Mouse (Mus musculus) midbrain, embryonic 15.5 days (tissue): Measurements from ENCODE around the gene Rnf166. TPM values are rescaled to one million over a fixed set of nuclear protein-coding genes. Genes with fewer than 3 reads are reported as not detected.

Experiments used
- ATAC-seq: fragments of 200-750 bp; cut with Nextera tagmentation; replicated peaks from 2 replicates; pipeline ENCODE4 v1.8.0; 2017; ENCODE audit warnings: moderate TSS enrichment
- H3K27ac ChIP-seq: fragments of 300-500 bp; sonication (generic); 2 replicates; pipeline ENCODE4 v1.5.1; 2015; ENCODE audit warnings: mild to moderate bottlenecking, inconsistent platforms
- H3K27me3 ChIP-seq: fragments of 300-500 bp; sonication (generic); replicated peaks from 2 replicates; pipeline ENCODE4 v1.6.1; 2015; ENCODE audit warnings: inconsistent platforms
- H3K36me3 ChIP-seq: fragments of 300-500 bp; sonication (generic); replicated peaks from 2 replicates; pipeline ENCODE4 v1.6.1; 2015; ENCODE audit warnings: inconsistent platforms
- H3K4me1 ChIP-seq: fragments of 300-500 bp; sonication (generic); 2 replicates; pipeline ENCODE4 v1.6.1; 2015; ENCODE audit warnings: inconsistent platforms
- H3K4me2 ChIP-seq: fragments of 300-500 bp; sonication (generic); 2 replicates; pipeline ENCODE4 v1.6.1; 2015; ENCODE audit warnings: inconsistent platforms, mild to moderate bottlenecking, moderate library complexity
- H3K4me3 ChIP-seq: fragments of 300-500 bp; sonication (generic); 2 replicates; pipeline ENCODE4 v1.5.1; 2015; ENCODE audit warnings: mild to moderate bottlenecking, inconsistent platforms
- H3K9ac ChIP-seq: fragments of 300-500 bp; sonication (generic); 2 replicates; pipeline ENCODE4 v1.6.1; 2015; ENCODE audit warnings: mild to moderate bottlenecking, inconsistent platforms
- H3K9me3 ChIP-seq: fragments of 300-500 bp; sonication (generic); 2 replicates; pipeline ENCODE4 v1.6.1; 2016; ENCODE audit warnings: inconsistent platforms
- WGBS: fragments of 180-500 bp; shearing (Covaris S2); methylation state at CpG from one replicate; pipeline ENCODE4 v1.1.7; 2015; ENCODE audit warnings: mixed read lengths; 5-methylcytosine and 5-hydroxymethylcytosine counted together
- polyA plus RNA-seq: library from polyadenylated mRNA; unstranded; fragments of >200 nt; fragmentation: Nextera tagmentation; extraction: Ambion mirVana; gene quantifications from 2 replicates; pipeline ENCODE4 v1.2.1, GENCODE M21; 2015

Gene Rnf166
- polyA plus RNA-seq, 1 experiment from 2014 or later = 34.3 TPM

GRCm38 (mm10) chr8:122497016-122497734 lies 21.3 kb upstream of the Rnf166 start:
- WGBS = 85% methylated on average over 12 of the region's 12 CpGs
- H3K9me3 ChIP-seq = no peaks in the 10 kb centered on the region
- H3K4me3 ChIP-seq = no peak overlapping the region
- H3K27ac ChIP-seq = no peak overlapping the region
- no peaks in the 10 kb centered on the region for H3K4me1 ChIP-seq
- ATAC-seq = no peak
- H3K36me3 ChIP-seq = no peaks in the 10 kb centered on the region
- H3K9ac ChIP-seq = no peak overlapping the region
- no peak overlapping the region for H3K4me2 ChIP-seq
- H3K27me3 ChIP-seq = no peaks in the 10 kb centered on the region

- no peak overlapping the region for H3K27ac ChIP-seq
- no peaks in the 10 kb centered on the region for H3K9me3 ChIP-seq
- ATAC-seq = no peak
- no peak overlapping the region for H3K9ac ChIP-seq
- H3K4me1 ChIP-seq = no peaks in the 10 kb centered on the region
- peaks cover 13% of the 10 kb centered on the region for H3K36me3 ChIP-seq
- H3K4me2 ChIP-seq = no peak overlapping the region
- H3K27me3 ChIP-seq = no peaks in the 10 kb centered on the region
- 94% methylated on average over 9 of the region's 9 CpGs for WGBS
- H3K4me3 ChIP-seq = no peak overlapping the region
These were observed 12.5 kb upstream of the Rnf166 start for GRCm38 (mm10) chr8:122488387-122488786.

- no peak for ATAC-seq
- Histone ChIP-seq H3K36me3 (peaks cover 40% of the 10 kb centered on the region), H3K4me3 (no peak overlapping the region), H3K9me3 (no peaks in the 10 kb centered on the region), H3K27me3 (no peaks in the 10 kb centered on the region), H3K9ac (no peak overlapping the region), H3K4me1 (no peaks in the 10 kb centered on the region), H3K4me2 (no peak overlapping the region), H3K27ac (no peak overlapping the region)
- WGBS = 92% methylated on average over 12 of the region's 12 CpGs
These were observed 9.0 kb upstream of the Rnf166 start for GRCm38 (mm10) chr8:122484831-122485230.

DNA sequence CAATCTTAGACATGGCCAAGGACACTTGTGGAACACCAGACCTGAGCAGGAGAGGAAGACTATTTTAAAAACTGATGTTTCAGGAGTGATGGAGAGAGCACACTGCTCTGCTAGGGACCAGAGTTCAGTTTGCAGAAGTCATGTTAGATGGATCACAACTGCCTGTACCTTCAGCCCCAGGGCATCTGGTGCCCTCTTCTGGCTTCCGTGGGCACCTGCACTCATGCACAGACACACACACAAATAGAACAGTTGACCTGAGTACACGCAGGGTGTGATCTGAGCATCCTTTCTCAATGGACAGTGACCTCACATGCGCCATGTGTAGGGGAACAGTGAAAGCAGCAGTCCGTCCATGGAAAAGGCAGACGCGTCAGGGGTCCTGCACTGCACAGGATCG lies 8.0 kb upstream of the Rnf166 start:
- Histone ChIP-seq H3K9me3 (no peaks in the 10 kb centered on the region), H3K4me1 (no peaks in the 10 kb centered on the region), H3K4me3 (no peak overlapping the region), H3K4me2 (no peak overlapping the region), H3K27ac (no peak overlapping the region), H3K27me3 (no peaks in the 10 kb centered on the region), H3K9ac (no peak overlapping the region), H3K36me3 (peaks cover 48% of the 10 kb centered on the region)
- WGBS = 96% methylated on average over 7 of the region's 7 CpGs
- no peak for ATAC-seq

DNA sequence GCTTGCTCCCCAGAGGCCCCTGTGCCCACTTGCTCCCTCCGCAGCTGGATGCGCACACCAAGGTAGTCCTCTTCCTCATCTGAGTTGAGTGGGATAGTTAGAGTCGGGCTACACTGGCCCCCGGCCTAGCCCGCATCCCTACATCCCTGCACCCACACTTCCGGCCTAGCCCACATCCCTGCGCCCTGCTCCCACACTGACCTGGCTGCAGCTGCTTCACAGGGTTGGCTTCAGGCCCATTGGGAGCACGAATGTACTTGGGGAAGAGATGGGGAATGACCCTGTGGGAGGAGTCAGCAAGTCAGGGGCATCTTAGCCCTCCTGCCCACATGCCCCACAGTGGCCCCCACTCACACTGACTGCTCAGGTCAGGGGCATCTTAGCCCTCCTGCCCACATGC lies 6.6 kb upstream of the Rnf166 start:
- H3K27me3 ChIP-seq = no peaks in the 10 kb centered on the region
- peaks cover 52% of the 10 kb centered on the region for H3K36me3 ChIP-seq
- no peak overlapping the region for H3K4me2 ChIP-seq
- H3K4me1 ChIP-seq = peaks cover 3% of the 10 kb centered on the region; the same call in 1 of the 2 replicates
- no peak for ATAC-seq
- 95% methylated on average over 8 of the region's 8 CpGs for WGBS
- no peak overlapping the region for H3K27ac ChIP-seq
- H3K9me3 ChIP-seq = no peaks in the 10 kb centered on the region
- H3K9ac ChIP-seq = no peak overlapping the region
- H3K4me3 ChIP-seq = no peak overlapping the region

- ATAC-seq = 0 out of 2 replicates have a peak, but pooled peaks have one; percentile 3
- Histone ChIP-seq H3K27ac (no peak overlapping the region), H3K4me1 (peaks cover 30% of the 10 kb centered on the region), H3K9ac (peak overlapping the region; percentile 79), H3K27me3 (no peaks in the 10 kb centered on the region), H3K9me3 (no peaks in the 10 kb centered on the region), H3K4me3 (peak overlapping the region; percentile 97), H3K4me2 (peak overlapping the region; percentile 93), H3K36me3 (peaks cover 18% of the 10 kb centered on the region)
- 13% methylated on average over 16 of the region's 16 CpGs for WGBS
These were observed 808 bp downstream of the Rnf166 start for GRCm38 (mm10) chr8:122474951-122475560.

DNA sequence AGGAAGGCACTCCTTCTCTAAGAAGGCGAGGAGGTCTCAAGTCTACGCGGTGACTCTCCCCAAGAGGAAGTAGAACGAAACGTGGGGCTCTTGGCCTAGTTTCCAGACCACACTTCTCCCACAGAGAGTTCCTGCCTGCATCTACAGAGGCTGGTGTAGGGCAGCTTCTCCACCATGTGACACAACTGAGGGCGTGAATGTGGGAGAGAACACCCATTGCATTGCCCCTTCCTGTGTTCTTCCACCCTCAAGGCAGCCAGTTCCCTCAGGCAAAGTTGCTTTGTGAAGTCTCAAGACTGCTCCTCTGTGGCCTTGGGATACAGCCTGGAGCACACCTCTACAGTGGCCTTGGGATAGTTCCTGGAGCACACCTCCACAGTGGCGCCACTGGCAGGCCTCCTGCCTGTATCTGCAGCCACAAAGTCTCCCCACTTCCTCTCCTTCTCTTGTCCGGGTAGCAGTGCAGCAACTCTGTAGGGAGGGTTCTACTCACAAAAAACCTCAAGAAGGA lies 1.9 kb downstream of the Rnf166 start:
- ATAC-seq = no peak
- Histone ChIP-seq H3K36me3 (peaks cover 10% of the 10 kb centered on the region; the same call in 1 of the 2 replicates), H3K4me3 (no peak overlapping the region), H3K4me1 (peaks cover 30% of the 10 kb centered on the region), H3K4me2 (no peak overlapping the region), H3K27me3 (no peaks in the 10 kb centered on the region), H3K27ac (no peak overlapping the region), H3K9me3 (no peaks in the 10 kb centered on the region), H3K9ac (no peak overlapping the region)
- WGBS = 90% methylated on average over 8 of the region's 8 CpGs

DNA sequence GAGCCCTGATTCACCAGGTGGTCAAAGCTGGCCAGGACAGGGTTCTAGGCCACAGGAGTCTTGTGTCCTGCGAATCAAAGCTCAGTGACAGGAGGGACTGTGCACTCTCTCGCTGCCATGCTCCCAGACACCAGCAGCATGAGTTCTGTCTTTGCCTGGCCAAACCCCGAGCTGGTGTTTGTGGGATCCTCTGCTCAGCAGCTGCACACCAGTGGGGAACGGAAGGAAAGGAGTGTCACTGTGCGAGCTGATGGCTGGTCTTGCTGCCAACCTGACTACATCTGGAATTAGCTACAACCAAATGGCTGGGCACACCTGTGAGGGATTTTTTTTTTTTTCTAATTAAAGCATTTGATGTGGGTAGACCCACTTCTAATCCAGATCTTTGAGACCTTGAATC lies 5.2 kb downstream of the Rnf166 start:
- Histone ChIP-seq H3K4me2 (no peak overlapping the region), H3K9ac (no peak overlapping the region), H3K27ac (no peak overlapping the region), H3K4me3 (no peak overlapping the region), H3K36me3 (peaks cover 19% of the 10 kb centered on the region; the same call in 1 of the 2 replicates), H3K27me3 (no peaks in the 10 kb centered on the region), H3K9me3 (no peaks in the 10 kb centered on the region), H3K4me1 (peaks cover 16% of the 10 kb centered on the region)
- WGBS = 82% methylated on average over 5 of the region's 5 CpGs
- no peak for ATAC-seq

DNA sequence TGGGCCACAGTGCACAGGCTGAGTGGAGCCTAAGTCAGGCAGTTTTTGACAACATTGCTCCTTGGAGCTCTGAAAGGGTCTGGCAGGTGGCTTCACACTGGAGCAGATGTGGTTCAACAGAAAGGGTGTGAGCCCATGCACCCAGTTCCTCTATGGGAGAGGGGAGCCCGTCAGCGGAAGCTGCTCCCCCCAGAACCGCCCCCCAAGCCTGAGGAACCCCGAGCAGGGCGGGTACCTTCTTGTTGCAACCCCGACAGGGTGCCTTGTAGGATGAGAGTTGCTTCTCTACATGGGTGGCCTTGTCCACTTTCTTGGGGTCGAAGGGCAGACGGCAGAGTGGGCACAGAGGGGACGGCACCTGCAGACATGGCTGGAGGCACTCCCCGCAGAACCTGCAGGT lies 5.9 kb downstream of the Rnf166 start:
- Histone ChIP-seq H3K9ac (no peak overlapping the region), H3K4me1 (peaks cover 12% of the 10 kb centered on the region), H3K4me3 (no peak overlapping the region), H3K27me3 (no peaks in the 10 kb centered on the region), H3K4me2 (no peak overlapping the region), H3K27ac (no peak overlapping the region), H3K36me3 (peaks cover 19% of the 10 kb centered on the region; the same call in 1 of the 2 replicates), H3K9me3 (no peaks in the 10 kb centered on the region)
- 88% methylated on average over 10 of the region's 10 CpGs for WGBS
- no peak for ATAC-seq

DNA sequence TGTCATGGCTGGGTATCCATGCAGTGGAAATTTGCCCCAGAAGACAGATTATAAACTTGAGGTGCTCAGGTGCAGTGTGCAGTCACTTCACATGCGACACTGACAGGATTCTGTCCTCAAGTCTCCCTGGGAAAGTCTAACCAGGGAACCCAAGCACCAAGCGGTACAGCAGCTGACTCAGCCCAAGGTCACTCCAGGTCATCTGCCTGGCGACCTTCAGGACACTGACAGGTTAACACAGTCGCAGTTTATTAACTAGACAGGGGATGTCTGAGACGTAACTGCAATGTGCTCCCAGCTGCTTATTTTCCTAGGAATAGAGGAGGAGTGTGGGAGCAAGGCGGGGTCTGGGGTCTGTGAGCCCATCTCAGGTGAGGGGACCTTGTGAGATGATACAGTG lies 6.5 kb downstream of the Rnf166 start:
- H3K27me3 ChIP-seq = no peaks in the 10 kb centered on the region
- WGBS = 90% methylated on average over 6 of the region's 6 CpGs
- no peak overlapping the region for H3K4me3 ChIP-seq
- H3K4me2 ChIP-seq = no peak overlapping the region
- H3K9ac ChIP-seq = no peak overlapping the region
- H3K9me3 ChIP-seq = no peaks in the 10 kb centered on the region
- ATAC-seq = no peak
- H3K27ac ChIP-seq = no peak overlapping the region
- peaks cover 7% of the 10 kb centered on the region for H3K4me1 ChIP-seq
- H3K36me3 ChIP-seq = peaks cover 19% of the 10 kb centered on the region; the same call in 1 of the 2 replicates

GRCm38 (mm10) chr8:122467816-122468215 lies 8.0 kb downstream of the Rnf166 start:
- no peak overlapping the region for H3K27ac ChIP-seq
- H3K27me3 ChIP-seq = peaks cover under 1% of the 10 kb centered on the region; the same call in 1 of the 2 replicates
- no peak overlapping the region for H3K4me2 ChIP-seq
- H3K9ac ChIP-seq = no peak overlapping the region
- H3K4me3 ChIP-seq = no peak overlapping the region
- ATAC-seq = no peak
- 90% methylated on average over 13 of the region's 13 CpGs for WGBS
- peaks cover 19% of the 10 kb centered on the region; the same call in 1 of the 2 replicates for H3K36me3 ChIP-seq
- H3K9me3 ChIP-seq = no peaks in the 10 kb centered on the region
- H3K4me1 ChIP-seq = no peaks in the 10 kb centered on the region

- WGBS = 84% methylated on average over 7 of the region's 7 CpGs
- ATAC-seq = no peak
These were observed 10.9 kb downstream of the Rnf166 start for GRCm38 (mm10) chr8:122464985-122465384.

More at GRCm38 (mm10) chr8:122464985-122465384, 10.9 kb downstream of the Rnf166 start:
- H3K27me3 ChIP-seq = peaks cover 24% of the 10 kb centered on the region
- H3K4me3 ChIP-seq = no peak overlapping the region
- peaks cover 10% of the 10 kb centered on the region for H3K4me1 ChIP-seq
- peaks cover 14% of the 10 kb centered on the region; the same call in 1 of the 2 replicates for H3K36me3 ChIP-seq
- H3K27ac ChIP-seq = no peak overlapping the region
- H3K9ac ChIP-seq = no peak overlapping the region
- H3K9me3 ChIP-seq = no peaks in the 10 kb centered on the region
- H3K4me2 ChIP-seq = no peak overlapping the region
